In genomic region chr6:13541761-13542160, GRCm38 (mm10) we compare ENCODE assay signal across 28 mouse cellular contexts.
DNase-seq lines count a peak whose midpoint lies in the region; ATAC-seq and TF ChIP-seq lines count a peak whose summit lies in the region.
"Had no signal": no experiment of that assay in that cellular context is flagged by ENCODE, and none has a peak within 500 bp of the region (broad histone marks: within the 10 kb centered on the region; RNA-seq: fewer than 3 reads in every experiment).

No protein-coding gene starts in this region.

- TF ChIP-seq CTCF in forebrain, postnatal 0 days (IDR thresholded peaks at IDR 0.05; ENCODE audit: low read depth) = no peak

- H3K9me3 ChIP-seq in forebrain, postnatal 0 days (ENCODE audit: low read length) = no peaks in the 10 kb centered on the region
- H3K9me3 ChIP-seq in forebrain, embryonic 14.5 days (replicated peaks; ENCODE audit: control insufficient read depth, low read length) = no peaks in the 10 kb centered on the region
- H3K9me3 ChIP-seq: embryonic facial prominence, embryonic 10.5 days; embryonic facial prominence, embryonic 15.5 days; forebrain, embryonic 12.5 days; G1E; limb, embryonic 13.5 days; lung, embryonic 15.5 days; megakaryocyte, embryonic 14.5 days; midbrain, embryonic 13.5 days had no signal

- no peak overlapping the region for H3K27ac ChIP-seq in forebrain, postnatal 0 days (ENCODE audit: low read depth, low read length)
- no peak overlapping the region for H3K27ac ChIP-seq in forebrain, embryonic 14.5 days (ENCODE audit: low read depth, low read length)
- H3K27ac ChIP-seq: embryonic facial prominence, embryonic 10.5 days; embryonic facial prominence, embryonic 15.5 days; forebrain, embryonic 12.5 days; gastrocnemius, adult 2 months; hindbrain, embryonic 14.5 days; limb, embryonic 13.5 days; lung, embryonic 15.5 days; midbrain, embryonic 13.5 days had no signal

- H3K4me1 ChIP-seq in forebrain, postnatal 0 days (ENCODE audit: insufficient read depth) = no peaks in the 10 kb centered on the region
- H3K4me1 ChIP-seq in forebrain, embryonic 14.5 days (ENCODE audit: control insufficient read depth, insufficient read depth, low read length) = no peaks in the 10 kb centered on the region
- H3K4me1 ChIP-seq: embryonic facial prominence, embryonic 10.5 days; embryonic facial prominence, embryonic 15.5 days; forebrain, embryonic 12.5 days; limb, embryonic 13.5 days; lung, embryonic 15.5 days; megakaryocyte, embryonic 14.5 days; midbrain, embryonic 13.5 days had no signal

- 0 out of 2 replicates have a peak, but pooled peaks have one; percentile 36 for ATAC-seq in forebrain, postnatal 0 days
- ATAC-seq in forebrain, embryonic 14.5 days = no peak
- no peak for ATAC-seq in megakaryocyte-erythroid progenitor cell, adult 5-6 weeks (replicated peaks; ENCODE audit: low FRiP score, low TSS enrichment, poor library complexity, severe bottlenecking)
- ATAC-seq: midbrain, embryonic 13.5 days; Patski had no signal

- H3K4me3 ChIP-seq in forebrain, postnatal 0 days (ENCODE audit: low read depth, low read length) = no peak overlapping the region
- H3K4me3 ChIP-seq in forebrain, embryonic 14.5 days (ENCODE audit: low read depth, low read length) = no peak overlapping the region
- H3K4me3 ChIP-seq: embryonic facial prominence, embryonic 10.5 days; embryonic facial prominence, embryonic 15.5 days; forebrain, embryonic 12.5 days; gastrocnemius, adult 2 months; limb, embryonic 13.5 days; lung, embryonic 15.5 days; megakaryocyte, embryonic 14.5 days; midbrain, embryonic 13.5 days had no signal

- WGBS in forebrain, postnatal 0 days = 65% methylated on average over 3 of the region's 3 CpGs
- WGBS in forebrain, embryonic 14.5 days = 75% methylated on average over 3 of the region's 3 CpGs

- H3K9ac ChIP-seq in forebrain, postnatal 0 days = no peak overlapping the region
- H3K9ac ChIP-seq in forebrain, embryonic 14.5 days (ENCODE audit: low read length) = no peak overlapping the region
- H3K9ac ChIP-seq: embryonic facial prominence, embryonic 15.5 days; forebrain, embryonic 12.5 days; hindbrain, embryonic 14.5 days; limb, embryonic 13.5 days; lung, embryonic 15.5 days; midbrain, embryonic 13.5 days had no signal

- DNase-seq in forebrain, postnatal 0 days = no peak
- DNase-seq in forebrain, embryonic 14.5 days (ENCODE audit: low spot score) = no peak
- DNase-seq in cerebellum, adult 11 months = peak; percentile 9
- peak; percentile 42 for DNase-seq in cerebellum, adult 9-10 months
- peak; percentile 41 to 57 for DNase-seq in cerebellum, postnatal 36 days
- DNase-seq in spleen, adult 18-20 months = no peak
- DNase-seq: adrenal gland, postnatal 14 days; gastrocnemius, adult 2 months; gastrocnemius, postnatal 36 days; heart, adult 18-20 months; kidney, adult 11 months; kidney, postnatal 14 days; right cerebral cortex, postnatal 14 days; thymus, adult 2 months; thymus, postnatal 36 days had no signal

- no peak overlapping the region for H3K4me2 ChIP-seq in forebrain, postnatal 0 days (ENCODE audit: low read depth)
- no peak overlapping the region for H3K4me2 ChIP-seq in forebrain, embryonic 14.5 days (ENCODE audit: low read length)
- H3K4me2 ChIP-seq: embryonic facial prominence, embryonic 15.5 days; forebrain, embryonic 12.5 days; heart, embryonic 11.5 days; hindbrain, embryonic 14.5 days; limb, embryonic 13.5 days; liver, embryonic 11.5 days; lung, embryonic 15.5 days; midbrain, embryonic 13.5 days had no signal

- no peaks in the 10 kb centered on the region for H3K27me3 ChIP-seq in forebrain, postnatal 0 days (ENCODE audit: insufficient read depth, low read length)
- H3K27me3 ChIP-seq in forebrain, embryonic 14.5 days (replicated peaks; ENCODE audit: control insufficient read depth, insufficient read depth, low read length) = no peaks in the 10 kb centered on the region
- H3K27me3 ChIP-seq: embryonic facial prominence, embryonic 15.5 days; forebrain, embryonic 12.5 days; limb, embryonic 13.5 days; lung, embryonic 15.5 days; megakaryocyte, embryonic 14.5 days; midbrain, embryonic 13.5 days; Patski had no signal

- no peaks in the 10 kb centered on the region for H3K36me3 ChIP-seq in forebrain, postnatal 0 days (ENCODE audit: insufficient read depth)
- H3K36me3 ChIP-seq in forebrain, embryonic 14.5 days (ENCODE audit: control insufficient read depth, insufficient read depth, low read length) = no peaks in the 10 kb centered on the region
- H3K36me3 ChIP-seq: embryonic facial prominence, embryonic 10.5 days; embryonic facial prominence, embryonic 15.5 days; forebrain, embryonic 12.5 days; G1E; limb, embryonic 13.5 days; lung, embryonic 15.5 days; midbrain, embryonic 13.5 days had no signal

Comparison
In these comparisons a context has a peak if more than half of its experiments do, and no peak if none do; other contexts are left out.
1. DNase-seq: peak in cerebellum, adult 11 months (single experiment), cerebellum, adult 9-10 months (single experiment) and cerebellum, postnatal 36 days (2 of 2); none in forebrain, postnatal 0 days (single experiment), forebrain, embryonic 14.5 days (single experiment) and spleen, adult 18-20 months (0 of 2).